9 mouse cellular contexts compared by ENCODE assay signal in the genomic region with DNA sequence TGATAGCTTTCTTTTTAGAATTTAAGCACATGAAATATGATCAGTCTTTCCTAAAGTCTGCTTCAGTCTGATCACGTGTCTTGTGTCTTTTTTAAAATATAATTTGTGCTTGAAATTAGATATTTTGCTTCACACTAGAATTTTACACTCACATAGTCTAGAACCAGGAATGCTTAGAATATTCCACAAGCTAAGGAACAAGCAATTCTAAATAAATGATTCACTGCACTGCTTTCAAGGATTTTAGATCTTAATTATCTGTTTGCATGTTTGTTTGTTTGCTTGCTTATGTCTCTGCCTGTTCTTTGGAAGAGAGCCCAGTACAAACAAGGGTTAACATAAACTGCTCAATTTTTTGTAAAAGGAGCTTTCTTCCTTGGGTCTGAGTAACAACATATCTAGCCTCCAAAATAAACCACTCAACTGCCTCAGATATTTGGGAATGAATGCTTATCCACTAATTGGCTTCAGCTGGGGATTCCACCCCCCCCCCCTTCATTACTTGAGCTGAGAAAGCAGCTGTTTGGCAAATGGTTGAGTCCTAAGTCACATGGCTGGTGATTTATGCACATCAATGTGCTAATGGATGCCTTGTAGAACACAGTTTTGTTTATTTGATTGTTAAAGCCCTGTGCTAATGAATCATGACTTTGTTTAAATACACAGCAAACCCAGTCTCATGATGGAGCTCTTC.
A peak's percentile ranks its signal among the peaks of the same experiment; 100 is the strongest.
DNase-seq lines count a peak whose midpoint lies in the region; ATAC-seq and TF ChIP-seq lines count a peak whose summit lies in the region.
"Had no signal": no experiment of that assay in that cellular context is flagged by ENCODE, and none has a peak within 500 bp of the region (broad histone marks: within the 10 kb centered on the region; RNA-seq: fewer than 3 reads in every experiment).

No protein-coding gene starts in this region.

- H3K4me3 ChIP-seq in kidney, embryonic 14.5 days (ENCODE audit: low read length): no peak overlapping the region
- no peak overlapping the region for H3K4me3 ChIP-seq in forebrain, embryonic 12.5 days (replicated peaks)
- H3K4me3 ChIP-seq in myocyte: no peak overlapping the region

- DNase-seq in kidney, postnatal 25 days: no peak
- peak; percentile 96 for DNase-seq in brain, embryonic 14.5 days (ENCODE audit: low read depth)
- DNase-seq in adrenal gland, postnatal 25 days: no peak
- DNase-seq in ovary, postnatal 14 days (ENCODE audit: low spot score): no peak
- DNase-seq: cerebellum, postnatal 25 days had no signal

- no peak overlapping the region for H3K27ac ChIP-seq in kidney, embryonic 14.5 days (ENCODE audit: low read depth, low read length)
- 0 out of 2 replicates have a peak overlapping the region, but pooled peaks have one; percentile 21 for H3K27ac ChIP-seq in forebrain, embryonic 12.5 days

- H3ac ChIP-seq in myocyte (ENCODE audit: control insufficient read depth, insufficient read length): no peak overlapping the region

- no peak overlapping the region for H3K9ac ChIP-seq in kidney, embryonic 14.5 days (ENCODE audit: low read depth, low read length)
- no peak overlapping the region for H3K9ac ChIP-seq in forebrain, embryonic 12.5 days

- no peak for TF ChIP-seq CTCF in brain, embryonic 14.5 days (IDR thresholded peaks at IDR 0.05; ENCODE audit: borderline replicate concordance, extremely low read depth, insufficient read depth, insufficient read length)

- H3K9me3 ChIP-seq in kidney, embryonic 14.5 days (ENCODE audit: control insufficient read depth, low read length): no peaks in the 10 kb centered on the region
- H3K9me3 ChIP-seq in forebrain, embryonic 12.5 days: no peaks in the 10 kb centered on the region

- peak; percentile 68; the same call in 1 of the 2 replicates for ATAC-seq in kidney, embryonic 14.5 days (ENCODE audit: low FRiP score, low TSS enrichment)
- peak; percentile 88 for ATAC-seq in forebrain, embryonic 12.5 days (ENCODE audit: low FRiP score)
- no peak for ATAC-seq in megakaryocyte, adult 5-6 weeks (ENCODE audit: poor library complexity, severe bottlenecking)

- no peak overlapping the region for H3K4me2 ChIP-seq in kidney, embryonic 14.5 days (replicated peaks; ENCODE audit: low read depth, low read length)
- H3K4me2 ChIP-seq in forebrain, embryonic 12.5 days: no peak overlapping the region
- no peak overlapping the region for H3K4me2 ChIP-seq in myocyte (ENCODE audit: low read depth)

- no peak for TF ChIP-seq POLR2A in brain, embryonic 14.5 days (IDR thresholded peaks at IDR 0.05; ENCODE audit: borderline replicate concordance, extremely low read depth, insufficient read depth, insufficient read length, poor library complexity, severe bottlenecking)
- TF ChIP-seq POLR2A in myocyte (IDR thresholded peaks at IDR 0.05; ENCODE audit: insufficient read length, low read depth): no peak

- H3K4me1 ChIP-seq in kidney, embryonic 14.5 days (ENCODE audit: control insufficient read depth, insufficient read depth, low read length): no peaks in the 10 kb centered on the region
- peaks cover 5% of the 10 kb centered on the region; the same call in 1 of the 2 replicates for H3K4me1 ChIP-seq in forebrain, embryonic 12.5 days

- 45% methylated on average over 1 of the region's 1 CpGs for WGBS in kidney, embryonic 14.5 days
- 70% methylated on average over 1 of the region's 1 CpGs for WGBS in forebrain, embryonic 12.5 days

- H3K27me3 ChIP-seq in kidney, embryonic 14.5 days (ENCODE audit: control insufficient read depth, insufficient read depth, low read length): no peaks in the 10 kb centered on the region
- H3K27me3 ChIP-seq in forebrain, embryonic 12.5 days: no peaks in the 10 kb centered on the region
- H3K27me3 ChIP-seq in myocyte (ENCODE audit: control insufficient read depth, insufficient read depth, insufficient read length): no peaks in the 10 kb centered on the region

- no peaks in the 10 kb centered on the region for H3K79me2 ChIP-seq in myocyte (ENCODE audit: control insufficient read depth, insufficient read depth)

- no peaks in the 10 kb centered on the region for H3K36me3 ChIP-seq in kidney, embryonic 14.5 days (ENCODE audit: control insufficient read depth, insufficient read depth, low read length)
- no peaks in the 10 kb centered on the region for H3K36me3 ChIP-seq in forebrain, embryonic 12.5 days (replicated peaks)
- no peaks in the 10 kb centered on the region for H3K36me3 ChIP-seq in myocyte (ENCODE audit: control insufficient read depth, insufficient read depth)

TF ChIP-seq in myocyte, 11 proteins besides CTCF, POLR2A, EP300 and RAD21:
- TF ChIP-seq MAX (IDR thresholded peaks at IDR 0.05; ENCODE audit: low read depth): no peak
- peak; percentile 56 for TF ChIP-seq USF1 (IDR thresholded peaks at IDR 0.05; ENCODE audit: low read depth)
TF ChIP-seq in myocyte: peak in this region for 1.
